Mouse (Mus musculus): Measurements from ENCODE around the gene Slc31a2. TPM values are rescaled to one million over a fixed set of nuclear protein-coding genes. Genes with fewer than 3 reads are reported as not detected.
"Not testable (repeated sequence)": the region's sequence is repeated elsewhere in the genome, so short reads cannot be mapped to it uniquely, and the experiment has no call there.

Gene Slc31a2
- total RNA-seq (2021): 10 to 100 TPM in 1 of 2 experiments, 1 to 10 TPM in 1; 9.5 to 12.2 TPM

DNA sequence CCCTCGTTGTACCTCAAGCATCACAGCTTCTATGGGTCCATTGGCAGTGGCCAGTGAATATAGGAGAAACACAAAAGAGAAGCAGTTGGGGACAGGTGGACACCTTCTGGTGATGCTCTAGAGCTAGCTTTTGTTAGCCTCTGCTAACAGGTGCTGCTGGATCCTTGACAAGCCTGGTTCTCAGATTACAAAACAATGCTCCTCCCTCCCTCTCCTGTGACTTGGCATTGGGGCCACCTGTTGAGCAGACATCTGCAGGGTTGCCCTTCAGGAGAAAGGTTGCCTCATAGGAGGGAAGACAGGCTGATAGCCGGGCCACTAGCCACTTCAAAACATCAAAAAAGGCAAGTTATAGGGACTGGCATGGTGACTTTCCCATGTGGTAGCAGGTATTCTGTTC is at the start of gene Slc31a2:
TSS of gene Slc31a2 (plus strand) at position 287 of the 400 bp plus-strand sequence.
- intact Hi-C loops (cut with DNase I): no loop called here
- peak; percentile 19 for DNase-seq

DNA sequence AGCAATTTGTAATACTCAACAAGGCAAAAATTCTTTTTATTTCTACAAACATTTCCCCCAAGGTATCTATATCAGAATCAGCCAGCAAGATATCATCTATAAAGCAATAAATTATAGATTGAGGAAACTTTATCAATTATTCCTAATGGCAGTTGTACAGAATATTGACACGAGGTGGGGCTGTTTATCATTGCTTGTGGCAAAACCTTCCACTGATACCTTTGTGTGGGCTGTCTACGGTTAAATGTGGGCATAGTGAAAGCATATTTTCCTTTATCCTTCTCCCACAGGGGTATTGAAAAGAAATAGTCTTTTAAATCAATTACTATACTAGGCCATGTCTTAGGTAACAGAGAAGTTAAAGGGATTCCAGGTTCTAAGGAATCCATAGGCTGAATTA is 48.9 kb upstream of the Slc31a2 start:
- intact Hi-C loops (cut with DNase I): no loop called here

DNA sequence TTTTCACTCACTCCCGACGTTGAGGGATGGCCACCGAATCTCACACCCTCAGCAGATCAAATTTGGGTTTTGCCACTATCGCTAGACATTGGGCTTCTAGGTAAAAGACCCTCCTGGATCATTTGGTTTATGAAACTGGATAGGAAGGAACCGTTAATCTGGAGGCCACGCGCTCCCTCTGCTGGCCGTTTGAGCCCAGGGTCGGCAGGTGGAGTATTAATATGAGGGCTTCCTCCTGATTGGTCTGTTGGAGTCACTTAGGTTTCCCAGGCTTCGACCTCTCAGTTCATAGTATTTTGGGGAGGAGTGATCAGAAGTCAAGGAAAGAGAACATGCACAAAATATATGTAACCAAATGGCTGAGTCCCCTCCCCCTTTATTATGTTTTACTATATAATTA is 34.0 kb upstream of the Slc31a2 start:
- intact Hi-C loops (cut with DNase I): no loop called here
- peak; percentile 67 for DNase-seq

More for the DNA sequence above, 48.9 kb upstream of the Slc31a2 start:
- no peak for DNase-seq

DNA sequence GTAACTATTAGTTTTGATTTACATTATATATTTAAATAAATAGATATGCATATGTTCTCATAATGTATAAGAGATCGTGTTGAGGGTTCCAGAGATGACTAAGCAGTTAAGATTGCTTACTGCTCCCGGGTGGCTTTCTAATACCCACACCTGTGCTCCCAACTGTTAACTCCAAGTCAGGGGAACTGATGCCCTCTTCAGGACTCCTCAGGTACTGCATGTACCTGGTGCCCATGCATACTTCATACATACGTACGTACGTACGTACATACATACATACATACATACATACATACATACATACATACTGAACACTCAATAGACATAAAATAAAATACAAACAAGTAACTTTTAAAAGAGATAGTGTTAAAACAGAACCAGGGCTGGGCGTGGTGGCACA is 32.9 kb upstream of the Slc31a2 start:
- intact Hi-C loops (cut with DNase I): no loop called here
- no peak for DNase-seq

DNA sequence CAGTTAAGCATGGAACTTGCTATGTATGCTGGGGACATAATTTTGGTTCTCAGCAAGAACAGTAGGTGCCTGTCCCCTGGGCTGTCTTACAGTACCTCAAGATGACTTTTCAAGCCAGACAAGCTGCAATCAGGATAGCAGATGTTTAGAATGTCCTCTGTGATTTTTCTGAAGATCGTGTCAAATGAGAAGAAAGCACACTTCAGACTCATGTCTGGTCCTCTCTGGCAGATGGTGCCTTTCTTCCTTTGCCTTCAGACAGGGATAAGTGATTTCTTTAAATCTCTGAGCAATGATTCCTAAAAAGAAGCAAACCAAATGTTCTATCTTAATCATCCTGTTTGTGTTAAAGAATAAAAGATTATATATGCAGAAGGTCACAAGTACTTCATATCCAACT is 32.2 kb upstream of the Slc31a2 start:
- intact Hi-C loops (cut with DNase I): no loop called here
- DNase-seq: no peak

DNA sequence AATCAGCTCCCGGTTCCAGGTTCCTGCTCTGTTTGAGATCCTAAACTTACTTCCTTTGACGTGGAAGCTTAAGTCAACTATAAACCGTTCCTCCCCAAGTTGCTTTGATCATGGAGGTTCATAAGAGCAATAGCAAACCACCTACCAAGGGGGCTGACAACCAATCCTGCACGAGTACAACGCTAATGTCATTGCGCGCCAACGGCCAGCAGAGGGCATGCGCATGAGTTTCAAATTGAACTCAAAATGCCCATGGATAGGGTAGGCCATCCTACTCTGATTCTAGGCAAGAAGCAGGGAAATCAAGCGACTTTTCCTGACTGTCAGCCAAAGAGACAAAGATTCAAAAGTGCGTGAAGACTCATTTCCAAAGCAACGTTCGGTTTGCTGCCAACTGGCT is 31.6 kb upstream of the Slc31a2 start, which contains the start of gene Zfp37:
TSS of gene Zfp37 (minus strand) at position 279 of the 400 bp plus-strand sequence.
- intact Hi-C loops (cut with DNase I): no loop called here

DNA sequence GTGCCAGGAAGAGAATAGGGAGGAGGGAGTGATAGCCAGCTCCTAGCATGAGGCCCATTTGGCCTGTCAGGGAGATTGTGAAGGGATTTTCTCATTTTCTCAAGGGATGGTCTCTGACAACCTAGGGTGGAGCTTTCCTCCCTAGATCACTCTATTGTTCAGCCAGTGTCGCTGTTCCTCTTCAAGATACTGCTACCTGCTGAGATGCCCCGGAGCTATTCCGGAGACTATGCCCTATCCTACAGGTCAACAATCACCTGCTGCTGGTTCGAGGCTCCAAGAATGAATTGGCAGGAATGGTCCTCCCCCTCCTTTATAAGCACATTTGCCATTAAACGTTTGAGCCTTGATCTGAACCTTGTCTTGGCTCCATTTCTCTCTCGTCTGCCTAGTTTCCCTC is 21.8 kb upstream of the Slc31a2 start:
- intact Hi-C loops (cut with DNase I): no loop called here

More for the DNA sequence above, 31.6 kb upstream of the Slc31a2 start, which contains the start of gene Zfp37:
- peak; percentile 31 for DNase-seq

DNA sequence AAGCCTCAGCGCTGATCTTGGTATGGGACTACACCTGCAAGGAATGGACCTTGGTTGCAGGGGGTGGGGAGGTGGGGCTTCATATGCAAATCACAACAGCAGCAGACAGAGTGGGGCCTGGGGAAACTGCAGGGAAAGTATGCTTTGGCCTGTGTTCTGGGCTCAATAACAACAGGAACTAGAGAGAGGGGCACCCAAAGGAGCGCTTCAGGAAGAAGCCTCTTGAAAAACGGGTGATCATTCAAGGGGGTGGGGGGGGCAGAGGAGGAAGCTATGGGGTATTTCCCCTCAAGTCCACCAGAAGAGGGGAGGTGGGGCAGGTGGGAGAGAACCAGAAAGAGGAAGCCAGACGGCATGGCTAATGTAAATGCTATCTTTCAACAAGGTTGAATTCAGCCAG is 14.0 kb upstream of the Slc31a2 start:
- DNase-seq: no peak
- intact Hi-C loops (cut with DNase I): no loop called here

More for the DNA sequence above, 21.8 kb upstream of the Slc31a2 start:
- no peak for DNase-seq

DNA sequence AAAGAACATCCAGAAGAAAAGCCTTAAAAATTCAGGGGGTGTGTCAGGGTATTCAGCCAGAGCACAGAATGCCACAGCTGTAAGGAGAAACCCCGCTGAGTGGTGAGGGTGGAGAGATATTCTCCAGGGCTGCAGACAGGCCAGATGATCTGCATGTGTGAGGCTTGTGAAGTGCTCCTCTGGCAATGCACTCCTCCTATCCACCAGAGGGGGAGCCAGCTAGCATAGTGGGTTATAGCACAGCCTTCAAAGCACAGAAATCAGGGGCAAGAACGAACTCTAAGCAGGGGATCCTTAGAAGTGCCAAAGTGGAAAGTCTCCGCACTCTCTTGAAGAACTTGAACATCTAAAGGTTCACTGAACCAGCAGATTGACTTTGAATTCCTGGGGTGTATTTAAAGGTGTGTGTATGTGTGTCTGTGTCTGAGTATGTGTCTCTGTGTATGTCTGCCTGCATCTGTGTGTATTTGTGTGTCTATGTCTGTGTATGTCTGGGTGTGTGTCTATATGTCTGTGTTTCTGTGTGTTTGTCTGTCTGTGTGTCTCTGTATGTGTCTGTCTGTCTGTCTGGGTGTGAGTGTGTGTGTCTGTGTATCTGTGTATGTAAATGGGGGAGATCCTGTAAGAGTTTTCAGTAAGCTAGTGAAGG is 11.3 kb upstream of the Slc31a2 start:
- DNase-seq: peak; percentile 19
- intact Hi-C loops (cut with DNase I): no loop called here

DNA sequence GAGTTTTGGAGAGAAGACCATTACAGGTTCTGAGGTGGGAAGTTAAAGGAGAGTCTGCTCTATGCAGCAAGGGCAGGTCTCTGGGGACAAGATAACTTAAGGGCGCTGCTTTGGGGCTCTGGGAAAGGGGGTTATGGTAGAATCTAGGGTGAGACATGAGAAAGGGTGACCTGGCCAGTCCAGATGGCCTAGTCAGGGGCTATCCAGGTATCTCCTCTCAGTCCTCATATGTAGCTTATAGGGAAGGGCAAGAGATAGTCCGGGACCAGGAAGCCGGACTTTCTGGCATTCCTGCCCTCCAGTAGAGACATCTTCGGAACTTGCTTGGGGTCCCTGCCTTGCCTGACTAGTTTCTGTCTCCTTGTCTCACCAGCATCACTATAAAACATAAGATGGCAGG is 10.6 kb upstream of the Slc31a2 start:
- intact Hi-C loops (cut with DNase I): no loop called here
- no peak for DNase-seq

DNA sequence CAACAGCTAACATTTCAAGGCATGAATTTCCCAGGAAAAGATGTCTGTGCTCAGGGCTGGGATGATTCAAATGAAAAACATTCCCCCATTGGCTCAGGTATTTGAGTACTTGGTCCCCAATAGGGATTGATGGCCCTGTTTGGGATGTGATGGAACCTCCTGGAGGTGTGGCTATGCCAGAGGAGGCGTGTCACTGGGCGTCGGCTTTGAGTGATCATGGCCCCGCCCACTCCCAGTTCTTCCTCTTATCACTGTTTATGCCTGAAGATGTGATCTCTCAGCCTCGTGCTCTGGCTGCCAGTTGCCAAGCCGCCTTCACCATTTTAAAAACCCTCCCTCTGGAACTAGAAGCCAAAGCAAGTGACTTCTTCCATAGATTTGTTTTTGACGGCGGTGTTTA is 7.8 kb upstream of the Slc31a2 start:
- intact Hi-C loops (cut with DNase I): no loop called here

DNA sequence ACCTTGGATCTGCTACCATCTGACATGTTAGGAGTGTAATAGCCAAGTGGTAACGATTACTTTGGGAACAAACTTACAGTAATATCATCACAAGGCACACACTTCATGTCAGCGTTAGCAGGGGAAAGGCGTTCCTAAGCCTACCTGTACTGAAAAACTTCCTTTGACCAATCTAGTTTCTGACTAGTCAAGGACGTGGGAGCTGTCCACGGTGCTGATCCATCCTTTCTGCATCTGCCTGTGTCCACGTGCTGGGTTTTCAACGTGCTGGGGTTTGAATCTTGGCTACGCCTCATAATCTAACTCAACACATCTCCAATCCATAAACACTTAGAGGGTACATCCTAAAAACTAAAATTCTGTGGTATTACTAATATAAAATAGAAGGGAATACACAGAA is 5.4 kb upstream of the Slc31a2 start:
- no peak for DNase-seq
- intact Hi-C loops (cut with DNase I): no loop called here

More for the DNA sequence above, 7.8 kb upstream of the Slc31a2 start:
- DNase-seq: no peak

DNA sequence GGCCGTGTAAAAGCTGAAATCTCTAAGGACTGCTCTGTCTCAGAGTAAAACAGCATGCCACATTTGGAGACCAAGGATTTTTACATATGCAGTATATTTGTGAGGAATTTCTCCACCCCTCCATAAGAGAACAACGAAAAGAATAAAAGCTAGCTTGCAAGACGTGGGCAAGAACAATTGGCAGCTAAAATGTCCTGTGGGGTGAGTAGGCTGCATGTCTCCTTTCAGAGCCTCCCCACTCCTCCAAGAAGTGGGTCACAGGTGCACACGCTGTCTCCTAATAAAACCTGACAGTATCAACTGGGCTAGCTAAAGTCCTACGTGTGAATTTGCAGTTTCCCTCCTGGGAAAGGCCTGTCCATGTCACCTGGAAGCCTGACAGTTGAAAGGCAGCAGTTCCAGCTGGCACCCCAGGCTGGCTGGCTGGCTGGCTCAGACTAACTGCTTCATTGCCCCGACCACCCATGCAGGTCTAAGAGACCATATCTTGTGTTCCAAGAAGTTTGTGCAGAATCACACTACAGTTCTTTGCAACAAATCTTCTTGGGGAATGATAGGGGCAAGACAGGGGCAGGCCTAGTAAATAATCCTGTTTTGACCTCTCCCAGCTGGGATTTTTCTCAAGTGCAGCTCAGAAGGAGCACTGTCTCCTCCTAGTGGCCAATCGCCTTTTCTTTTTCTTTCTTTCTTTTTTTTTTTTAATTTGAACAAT is 927 bp downstream of the Slc31a2 start:
- intact Hi-C loops (cut with DNase I): no loop called here
- peak; percentile 66 for DNase-seq

DNA sequence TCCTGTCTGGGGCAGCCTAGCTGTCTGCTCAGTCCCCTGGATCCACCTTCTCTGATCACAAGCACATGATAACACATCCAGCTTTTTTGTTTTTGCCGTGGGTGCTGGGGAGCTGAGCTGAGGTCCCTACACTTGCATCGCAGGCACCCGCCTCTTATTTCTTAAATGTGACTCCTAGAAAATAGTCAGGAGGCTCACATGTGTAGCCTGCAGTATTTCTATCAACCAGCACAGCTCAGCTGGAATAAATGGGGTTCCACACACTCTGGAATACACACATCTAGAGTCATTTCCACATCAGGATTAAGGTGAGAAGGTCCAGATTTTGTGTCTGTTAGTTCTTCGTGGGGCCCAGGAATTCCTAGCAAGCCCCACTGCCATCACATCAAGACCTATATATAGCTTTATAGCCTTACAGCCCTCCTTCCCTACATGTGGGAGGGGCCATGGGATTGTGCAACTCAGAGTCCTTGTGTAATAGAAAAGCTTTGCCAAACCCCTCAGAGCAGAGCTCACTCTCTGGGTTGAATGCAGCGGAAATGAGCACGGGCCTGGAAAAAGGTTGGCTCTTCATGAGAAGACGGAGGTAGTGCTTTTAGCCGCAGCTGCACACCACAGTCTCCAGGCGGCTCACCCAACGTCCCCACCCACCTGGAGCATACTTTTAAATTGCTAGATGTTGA is 2.9 kb downstream of the Slc31a2 start:
- no peak for DNase-seq
- intact Hi-C loops (cut with DNase I): no loop called here

DNA sequence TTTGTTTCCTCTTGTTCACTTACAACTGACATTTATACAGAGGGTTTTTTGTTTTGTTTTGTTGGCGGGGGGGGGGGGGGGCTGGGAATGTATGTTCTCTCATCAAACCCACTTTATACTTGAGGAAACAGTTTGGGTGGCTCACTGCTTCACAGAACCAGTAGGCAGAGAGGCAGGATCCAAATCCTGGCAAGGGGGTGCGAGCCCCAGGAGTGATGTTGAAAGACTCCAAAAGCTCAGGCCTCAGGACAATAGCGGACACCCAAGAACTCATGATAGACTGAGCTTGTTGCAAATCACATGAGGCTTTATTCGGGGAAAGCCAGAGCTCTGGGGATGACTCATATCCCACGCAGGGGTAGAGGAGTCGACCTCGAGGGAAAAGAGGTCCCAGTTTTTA is 3.7 kb downstream of the Slc31a2 start:
- intact Hi-C loops (cut with DNase I); DNase-seq: not testable (repeated sequence)

DNA sequence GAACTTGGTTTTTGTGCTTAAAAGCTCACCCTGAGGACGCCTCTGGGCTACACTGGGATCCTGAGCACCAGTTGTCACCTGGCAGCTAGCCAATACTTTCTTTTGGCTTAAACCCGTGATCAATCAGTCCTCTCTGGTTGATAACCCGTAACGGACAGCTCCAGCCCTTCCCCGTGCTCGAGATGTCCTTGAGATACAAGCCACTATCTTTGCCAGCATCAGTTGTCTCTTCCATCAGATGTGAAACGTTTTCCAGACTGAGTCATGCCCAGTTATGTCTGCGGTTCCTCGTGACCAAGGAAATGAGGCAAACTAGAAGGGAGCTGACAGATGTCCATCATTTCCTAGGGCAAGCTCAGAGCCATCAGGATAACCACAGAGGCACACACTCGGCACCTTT is 4.7 kb downstream of the Slc31a2 start:
- intact Hi-C loops (cut with DNase I): no loop called here
- no peak for DNase-seq

DNA sequence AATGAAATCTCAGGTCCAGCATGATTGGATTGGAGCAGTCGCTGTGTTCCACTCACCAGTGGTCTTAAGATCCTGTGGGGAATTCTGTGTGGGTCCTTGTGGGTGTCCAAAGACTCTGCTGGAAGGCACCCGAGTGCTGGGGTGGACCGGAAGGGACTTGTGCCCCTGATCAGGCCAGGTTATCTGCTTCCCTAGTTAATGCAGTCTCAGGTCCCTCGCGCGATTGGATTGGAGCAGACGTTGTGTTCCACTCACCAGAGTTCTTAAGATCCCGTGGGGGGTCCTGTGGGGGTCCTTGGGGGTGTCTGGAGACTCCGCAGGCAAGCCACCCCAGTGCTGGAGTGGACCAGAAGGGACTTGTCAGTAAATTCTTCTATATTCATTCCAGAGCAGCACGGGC is 10.3 kb downstream of the Slc31a2 start:
- intact Hi-C loops (cut with DNase I): no loop called here

DNA sequence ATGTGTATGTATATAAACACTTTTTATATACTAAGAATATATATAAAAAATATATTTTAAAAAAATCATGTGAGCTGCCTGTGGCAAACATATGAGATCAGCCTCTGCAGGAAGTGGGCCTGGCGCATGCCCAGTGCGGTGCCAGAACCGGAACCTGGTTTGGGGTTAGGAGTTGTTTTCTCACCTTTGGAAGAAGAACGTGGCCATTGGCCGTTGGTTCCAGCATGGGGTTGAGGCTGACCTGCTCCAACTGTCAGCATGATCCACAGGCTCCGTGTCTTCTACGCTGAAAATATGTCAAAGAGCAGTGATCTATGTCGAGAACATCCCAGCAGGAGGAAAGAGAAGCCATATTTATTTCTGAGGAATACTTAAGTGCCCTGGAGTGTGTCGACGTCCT is 11.6 kb downstream of the Slc31a2 start:
- intact Hi-C loops (cut with DNase I): no loop called here
- no peak for DNase-seq

More for the DNA sequence above, 10.3 kb downstream of the Slc31a2 start:
- DNase-seq: no peak

DNA sequence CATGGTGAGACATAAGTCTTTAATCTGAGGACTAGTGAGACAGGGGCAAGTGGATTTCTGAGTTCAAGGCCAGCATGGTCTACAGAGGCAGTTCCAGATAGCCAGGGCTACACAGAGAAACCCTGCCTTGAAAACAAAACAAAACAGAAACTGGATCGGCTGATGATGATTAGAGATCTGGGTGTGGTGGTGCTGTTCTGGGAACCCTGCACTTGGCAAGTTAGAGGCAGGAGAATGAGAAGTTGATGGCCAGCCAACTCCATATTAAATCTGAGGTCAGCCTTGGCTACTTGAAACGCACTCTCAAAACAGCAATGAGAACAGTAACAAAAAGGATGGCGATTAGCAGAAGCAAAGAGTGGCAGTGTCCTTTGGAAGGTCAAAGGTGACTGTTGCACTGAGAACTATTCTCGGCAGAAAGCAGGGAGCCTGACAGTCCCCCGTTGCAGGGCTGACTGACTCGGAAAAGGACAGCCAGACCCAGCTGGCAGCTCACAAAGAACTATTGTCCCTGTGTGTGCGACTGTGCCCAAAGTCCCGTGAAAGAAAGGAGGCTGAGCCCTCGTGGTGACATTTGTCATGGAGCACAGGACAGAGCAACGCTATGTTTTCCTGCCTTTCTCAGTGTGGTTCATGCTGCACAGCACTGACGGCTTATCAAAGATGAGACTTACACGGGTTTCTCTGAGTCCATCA is 12.6 kb downstream of the Slc31a2 start:
- peak; percentile 63 for DNase-seq
- intact Hi-C loops (cut with DNase I): no loop called here

DNA sequence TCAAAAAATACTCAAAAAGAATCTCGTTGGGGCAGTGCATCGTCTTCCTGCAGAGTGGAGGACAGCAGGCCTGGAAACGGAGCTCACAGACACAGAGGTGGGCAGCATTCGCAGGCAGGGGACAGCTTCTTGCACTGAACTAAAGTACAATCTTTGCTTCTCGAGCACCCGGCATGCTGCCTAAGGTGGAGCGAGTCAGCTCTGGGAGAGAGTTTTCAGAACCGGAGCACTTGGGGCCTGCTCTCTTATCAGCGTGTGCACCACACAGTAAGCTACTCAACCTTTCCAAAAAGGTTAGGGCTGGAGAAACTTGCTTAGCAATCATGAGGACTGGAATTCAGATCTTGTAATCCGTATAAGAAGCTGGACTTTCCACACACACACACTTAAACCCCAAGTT is 14.3 kb downstream of the Slc31a2 start:
- intact Hi-C loops (cut with DNase I): no loop called here
- no peak for DNase-seq

DNA sequence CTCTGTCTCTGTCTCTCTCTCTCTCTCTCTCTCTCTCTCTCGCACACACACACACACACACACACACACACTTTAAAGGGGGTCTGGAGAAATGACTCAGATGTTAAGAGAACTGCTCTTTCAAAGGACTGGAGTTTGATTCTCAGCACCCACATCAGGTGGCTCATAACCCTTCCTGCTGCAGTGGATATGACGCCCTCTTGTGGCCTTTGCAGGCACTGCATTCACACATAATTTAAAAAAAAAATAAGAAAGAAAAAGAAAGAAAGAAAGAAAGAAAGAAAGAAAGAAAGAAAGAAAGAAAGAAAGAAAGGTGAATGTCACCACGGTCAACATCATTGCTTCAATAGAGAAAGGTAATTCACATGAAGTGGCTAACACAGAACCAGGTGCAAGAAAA is 14.9 kb downstream of the Slc31a2 start:
- no peak for DNase-seq

More for the DNA sequence above, 14.9 kb downstream of the Slc31a2 start:
- intact Hi-C loops (cut with DNase I): no loop called here

Measured in left cerebral cortex, postnatal 4 days (tissue).